Mouse (Mus musculus): Measurements from ENCODE around the gene Rbfox1. TPM values are rescaled to one million over a fixed set of nuclear protein-coding genes. Genes with fewer than 3 reads are reported as not detected.
A peak's percentile ranks its signal among the peaks of the same experiment; 100 is the strongest.

Gene Rbfox1
- polyA plus RNA-seq, 1 experiment from 2014 or later, result 1.9 TPM

DNA sequence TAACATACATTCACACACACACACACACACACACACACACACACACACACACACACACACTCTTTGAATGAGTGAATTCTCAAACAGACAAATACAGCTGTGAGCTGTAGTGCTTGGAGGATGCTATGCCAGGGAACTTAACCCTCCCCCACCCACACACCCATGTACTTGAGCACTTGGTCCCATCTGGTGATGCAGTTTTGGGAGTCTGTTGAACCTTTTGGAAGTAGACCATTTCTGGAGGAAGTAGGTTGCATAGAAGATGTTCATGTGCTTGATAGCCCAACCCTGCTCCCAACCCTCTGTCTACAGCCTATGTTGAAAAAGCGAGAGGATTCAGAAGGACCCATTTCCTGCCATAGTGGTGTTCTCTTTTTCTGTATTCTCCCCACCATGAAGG is 1378.1 kb downstream of the Rbfox1 start:
- TF ChIP-seq CTCF (IDR thresholded peaks at IDR 0.05; ENCODE audit: low read depth) (no peak), EP300 (optimal IDR thresholded peaks at IDR 0.05) (no peak)
- H3K4me1 ChIP-seq (replicated peaks; ENCODE audit: control insufficient read depth, insufficient read depth), result no peaks in the 10 kb centered on the region
- H3K36me3 ChIP-seq (ENCODE audit: control insufficient read depth, insufficient read depth, low read length), result no peaks in the 10 kb centered on the region

DNA sequence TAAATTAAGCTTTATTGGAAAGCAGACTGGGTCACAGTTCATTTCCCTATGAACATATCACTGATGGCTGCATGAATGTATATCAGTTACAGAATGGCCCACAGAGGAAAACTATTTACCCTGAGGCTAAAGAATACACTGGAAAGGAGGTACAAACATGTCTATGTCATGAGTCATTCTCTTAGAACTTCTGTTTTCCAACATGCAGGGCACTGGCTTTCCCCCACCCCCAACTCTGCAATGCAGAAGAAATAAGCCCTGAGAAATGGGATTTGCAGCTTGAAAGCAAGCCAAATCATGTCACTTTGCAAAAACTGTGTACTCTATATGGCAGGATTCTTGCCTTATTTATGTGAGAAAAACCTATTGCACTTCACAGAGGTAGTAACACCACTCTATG is 1380.6 kb downstream of the Rbfox1 start:
- H3K4me3 ChIP-seq (ENCODE audit: low read depth, low read length), result no peak overlapping the region
- DNase-seq (ENCODE audit: low spot score), result no peak
- no peak for TF ChIP-seq EP300 (optimal IDR thresholded peaks at IDR 0.05)
- TF ChIP-seq CTCF (IDR thresholded peaks at IDR 0.05; ENCODE audit: low read depth), result no peak
- H3K4me1 ChIP-seq (replicated peaks; ENCODE audit: control insufficient read depth, insufficient read depth), result no peaks in the 10 kb centered on the region
- ATAC-seq (ENCODE audit: low FRiP score, low TSS enrichment), result no peak
- no peaks in the 10 kb centered on the region for H3K36me3 ChIP-seq (ENCODE audit: control insufficient read depth, insufficient read depth, low read length)
- H3K27me3 ChIP-seq (ENCODE audit: control insufficient read depth, insufficient read depth, low read length), result no peaks in the 10 kb centered on the region
- H3K4me2 ChIP-seq (replicated peaks; ENCODE audit: low read depth), result no peak overlapping the region
- H3K9ac ChIP-seq (ENCODE audit: low read length), result no peak overlapping the region
- no peaks in the 10 kb centered on the region for H3K9me3 ChIP-seq (ENCODE audit: control insufficient read depth, low read length)
- no peak overlapping the region for H3K27ac ChIP-seq (replicated peaks)

More for the DNA sequence above, 1378.1 kb downstream of the Rbfox1 start:
- Histone ChIP-seq H3K9ac (ENCODE audit: low read length) (no peak overlapping the region), H3K4me3 (ENCODE audit: low read depth, low read length) (no peak overlapping the region), H3K9me3 (ENCODE audit: control insufficient read depth, low read length) (no peaks in the 10 kb centered on the region), H3K4me2 (replicated peaks; ENCODE audit: low read depth) (no peak overlapping the region), H3K27me3 (ENCODE audit: control insufficient read depth, insufficient read depth, low read length) (no peaks in the 10 kb centered on the region), H3K27ac (replicated peaks) (no peak overlapping the region)
- no peak for ATAC-seq (ENCODE audit: low FRiP score, low TSS enrichment)
- 88% methylated on average over 1 of the region's 1 CpGs for WGBS
- no peak for DNase-seq (ENCODE audit: low spot score)

DNA sequence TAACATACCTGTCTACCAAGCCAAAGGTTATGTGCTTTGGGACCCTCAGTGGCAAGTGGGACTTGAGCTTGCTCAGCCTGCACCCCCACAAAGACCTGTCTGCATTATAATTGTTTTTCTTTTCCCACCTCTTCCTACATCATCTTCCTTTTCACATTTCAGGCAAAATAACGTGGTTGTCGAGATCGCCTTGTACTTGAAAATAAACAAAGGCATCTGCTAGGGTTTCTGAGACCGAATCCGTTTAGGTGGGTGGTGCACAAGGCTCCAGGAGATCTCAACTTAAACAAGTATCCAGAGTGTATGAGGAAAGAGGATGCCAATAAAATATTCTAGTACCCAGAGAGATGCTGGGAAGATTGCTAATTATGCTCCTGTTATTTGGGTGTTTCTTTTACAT is 1390.3 kb downstream of the Rbfox1 start:
- WGBS, result 88% methylated on average over 5 of the region's 5 CpGs
- Histone ChIP-seq H3K9ac (ENCODE audit: low read length) (no peak overlapping the region), H3K27ac (replicated peaks) (no peak overlapping the region), H3K4me1 (replicated peaks; ENCODE audit: control insufficient read depth, insufficient read depth) (no peaks in the 10 kb centered on the region), H3K9me3 (ENCODE audit: control insufficient read depth, low read length) (no peaks in the 10 kb centered on the region), H3K4me3 (ENCODE audit: low read depth, low read length) (no peak overlapping the region), H3K27me3 (ENCODE audit: control insufficient read depth, insufficient read depth, low read length) (no peaks in the 10 kb centered on the region), H3K36me3 (ENCODE audit: control insufficient read depth, insufficient read depth, low read length) (no peaks in the 10 kb centered on the region), H3K4me2 (replicated peaks; ENCODE audit: low read depth) (no peak overlapping the region)
- ATAC-seq (ENCODE audit: low FRiP score, low TSS enrichment), result no peak
- DNase-seq (ENCODE audit: low spot score), result no peak
- TF ChIP-seq EP300 (optimal IDR thresholded peaks at IDR 0.05) (no peak), CTCF (IDR thresholded peaks at IDR 0.05; ENCODE audit: low read depth) (no peak)

DNA sequence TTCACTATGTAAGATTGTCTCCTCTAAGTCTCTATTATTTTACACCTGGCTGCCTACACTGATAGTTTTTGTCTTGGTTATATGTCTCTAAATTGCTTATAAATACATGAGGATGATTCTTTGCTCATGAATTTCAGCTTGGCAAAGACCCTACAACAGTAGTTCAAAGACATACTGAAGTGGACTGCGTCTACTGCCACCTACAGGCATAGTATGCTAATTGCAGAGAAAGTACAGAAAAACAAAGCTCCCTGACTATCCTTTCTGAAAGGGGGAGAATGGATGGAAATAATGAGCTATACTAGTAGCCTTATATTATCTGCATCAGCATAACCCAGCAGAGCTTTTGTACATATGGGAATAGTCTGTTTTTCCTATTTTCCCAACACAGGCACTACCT is 1390.7 kb downstream of the Rbfox1 start:
- Histone ChIP-seq H3K4me3 (ENCODE audit: low read depth, low read length) (no peak overlapping the region), H3K27me3 (ENCODE audit: control insufficient read depth, insufficient read depth, low read length) (no peaks in the 10 kb centered on the region), H3K9me3 (ENCODE audit: control insufficient read depth, low read length) (no peaks in the 10 kb centered on the region), H3K36me3 (ENCODE audit: control insufficient read depth, insufficient read depth, low read length) (no peaks in the 10 kb centered on the region), H3K27ac (replicated peaks) (no peak overlapping the region), H3K4me2 (replicated peaks; ENCODE audit: low read depth) (no peak overlapping the region), H3K4me1 (replicated peaks; ENCODE audit: control insufficient read depth, insufficient read depth) (no peaks in the 10 kb centered on the region), H3K9ac (ENCODE audit: low read length) (no peak overlapping the region)
- no peak for DNase-seq (ENCODE audit: low spot score)
- 63% methylated on average over 1 of the region's 1 CpGs for WGBS
- no peak for ATAC-seq (ENCODE audit: low FRiP score, low TSS enrichment)
- TF ChIP-seq EP300 (optimal IDR thresholded peaks at IDR 0.05) (no peak), CTCF (IDR thresholded peaks at IDR 0.05; ENCODE audit: low read depth) (peak; percentile 43)

DNA sequence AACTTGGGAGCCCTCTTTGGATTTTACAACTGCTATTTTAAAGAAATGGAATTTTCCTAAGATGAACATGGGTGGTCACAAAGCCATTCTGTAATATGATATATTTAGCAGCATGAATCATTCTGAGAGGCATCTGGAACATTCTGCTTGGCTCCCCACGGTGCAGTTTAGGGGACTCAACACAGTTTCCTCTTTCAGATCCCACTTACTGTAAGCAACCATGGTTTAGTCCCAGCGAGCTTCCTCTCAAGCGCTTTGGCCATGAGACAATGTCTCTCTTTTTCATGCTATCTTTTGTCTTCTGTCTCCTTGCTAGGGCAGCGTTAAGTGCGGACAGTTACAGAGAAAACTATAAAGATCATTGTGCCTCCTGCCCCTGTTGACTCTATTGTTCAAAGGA is 1394.4 kb downstream of the Rbfox1 start:
- no peak overlapping the region for H3K9ac ChIP-seq (ENCODE audit: low read length)
- H3K9me3 ChIP-seq (ENCODE audit: control insufficient read depth, low read length), result no peaks in the 10 kb centered on the region
- DNase-seq (ENCODE audit: low spot score) (no peak), ATAC-seq (ENCODE audit: low FRiP score, low TSS enrichment) (no peak)
- H3K27ac ChIP-seq (replicated peaks), result no peak overlapping the region
- H3K27me3 ChIP-seq (ENCODE audit: control insufficient read depth, insufficient read depth, low read length), result no peaks in the 10 kb centered on the region
- no peak for TF ChIP-seq EP300 (optimal IDR thresholded peaks at IDR 0.05)
- TF ChIP-seq CTCF (IDR thresholded peaks at IDR 0.05; ENCODE audit: low read depth), result no peak
- WGBS, result 64% methylated on average over 5 of the region's 5 CpGs
- no peaks in the 10 kb centered on the region for H3K4me1 ChIP-seq (replicated peaks; ENCODE audit: control insufficient read depth, insufficient read depth)
- no peaks in the 10 kb centered on the region for H3K36me3 ChIP-seq (ENCODE audit: control insufficient read depth, insufficient read depth, low read length)
- H3K4me2 ChIP-seq (replicated peaks; ENCODE audit: low read depth), result no peak overlapping the region
- no peak overlapping the region for H3K4me3 ChIP-seq (ENCODE audit: low read depth, low read length)

DNA sequence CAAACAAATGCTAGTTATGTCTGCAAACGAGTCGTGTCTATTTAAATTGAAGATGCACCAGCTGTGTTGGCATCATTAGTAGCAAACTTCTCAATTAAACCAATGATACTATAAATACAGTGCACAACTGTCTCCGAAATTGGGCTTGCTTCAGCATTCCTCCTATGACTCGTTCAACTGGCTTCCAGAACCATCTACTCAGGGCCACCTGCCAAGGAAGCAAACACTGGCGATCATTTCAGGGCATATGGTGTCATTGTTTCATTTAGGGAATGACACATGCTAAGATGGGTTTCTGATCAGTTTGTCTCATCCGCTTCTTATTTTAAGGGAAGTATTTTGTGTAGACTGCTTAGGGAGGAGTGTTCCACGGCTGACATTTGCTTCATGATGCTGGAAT is 1397.1 kb downstream of the Rbfox1 start:
- DNase-seq (ENCODE audit: low spot score), result no peak
- WGBS, result 69% methylated on average over 7 of the region's 7 CpGs
- H3K9me3 ChIP-seq (ENCODE audit: control insufficient read depth, low read length), result no peaks in the 10 kb centered on the region
- ATAC-seq (ENCODE audit: low FRiP score, low TSS enrichment), result no peak
- no peak overlapping the region for H3K9ac ChIP-seq (ENCODE audit: low read length)
- TF ChIP-seq CTCF (IDR thresholded peaks at IDR 0.05; ENCODE audit: low read depth), result no peak
- TF ChIP-seq EP300 (optimal IDR thresholded peaks at IDR 0.05), result no peak
- H3K4me2 ChIP-seq (replicated peaks; ENCODE audit: low read depth), result no peak overlapping the region
- H3K4me1 ChIP-seq (replicated peaks; ENCODE audit: control insufficient read depth, insufficient read depth), result no peaks in the 10 kb centered on the region
- no peak overlapping the region for H3K27ac ChIP-seq (replicated peaks)
- no peak overlapping the region for H3K4me3 ChIP-seq (ENCODE audit: low read depth, low read length)
- H3K36me3 ChIP-seq (ENCODE audit: control insufficient read depth, insufficient read depth, low read length), result no peaks in the 10 kb centered on the region
- no peaks in the 10 kb centered on the region for H3K27me3 ChIP-seq (ENCODE audit: control insufficient read depth, insufficient read depth, low read length)
